Mouse (Mus musculus) cortical plate, adult 2 months (tissue): ENCODE results near the gene Cul9.

Source experiments
- CTCF ChIP-seq: fragments of 200-500 bp; IDR thresholded peaks from 2 replicates; pipeline ENCODE4 v1.5.1; 2011; ENCODE audit warnings: mild to moderate bottlenecking, control low read depth, low read length; ENCODE audit not compliant: insufficient read depth; ENCODE audit errors: extremely low read depth
- POLR2A ChIP-seq: fragments of 200-500 bp; IDR thresholded peaks from 2 replicates; pipeline ENCODE4 v1.6.1; 2011; ENCODE audit warnings: mild to moderate bottlenecking, low read length, control low read depth; ENCODE audit not compliant: insufficient read depth; ENCODE audit errors: extremely low read depth

DNA sequence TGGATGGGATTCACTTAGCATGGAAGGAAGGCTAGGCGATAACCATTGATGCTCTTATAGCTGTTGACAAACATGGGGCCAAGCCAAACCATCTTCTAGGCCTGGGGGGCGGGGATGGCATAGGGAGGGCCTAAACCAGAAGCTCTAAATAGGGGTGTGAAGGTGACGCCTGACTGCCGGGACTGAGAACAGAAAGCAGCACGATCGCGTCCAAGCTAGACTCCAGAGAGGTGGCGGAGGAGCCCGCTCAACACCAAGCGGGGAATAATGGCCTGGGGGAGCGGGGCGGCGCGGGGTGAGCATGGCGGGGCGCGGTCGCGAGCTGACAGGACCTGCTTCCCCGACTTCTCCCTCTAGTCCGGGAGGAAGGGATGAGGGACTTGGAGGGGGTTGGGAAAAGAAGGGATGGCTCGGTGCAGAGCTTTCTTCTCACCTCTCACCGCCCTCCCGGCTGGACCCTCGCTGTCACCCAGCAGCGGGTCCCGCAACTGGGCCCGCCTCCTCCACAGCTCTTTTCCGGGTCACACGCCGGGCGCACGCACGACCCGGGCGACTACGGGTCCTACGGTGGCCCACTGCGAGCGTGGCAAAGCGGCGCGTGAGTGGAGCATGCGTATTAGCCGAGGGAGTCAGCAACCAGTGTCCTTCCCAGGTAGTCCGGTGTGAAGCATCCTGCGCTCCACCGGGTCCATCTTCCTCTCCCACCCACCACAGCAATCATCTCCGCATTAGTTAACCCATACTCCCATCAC is at the start of gene Cul9:
- TF ChIP-seq CTCF (no peak), POLR2A (peak; percentile 63; the same call in 1 of the 2 replicates)
